Mouse (Mus musculus): Measurements from ENCODE around the gene Rnf2. TPM values are rescaled to one million over a fixed set of nuclear protein-coding genes. Genes with fewer than 3 reads are reported as not detected.
"Not testable (repeated sequence)": the region's sequence is repeated elsewhere in the genome, so short reads cannot be mapped to it uniquely, and the experiment has no call there.

Rnf2 gene
- polyA plus RNA-seq, 1 experiment from 2014 or later, result 80.5 TPM

- Histone ChIP-seq H3K4me1 (ENCODE audit: control insufficient read depth, insufficient read depth, low read length) (peaks cover 18% of the 10 kb centered on the region), H3K4me2 (no peak overlapping the region), H3K27ac (ENCODE audit: low read depth, low read length) (no peak overlapping the region), H3K9ac (ENCODE audit: low read depth, low read length) (no peak overlapping the region), H3K9me3 (replicated peaks; ENCODE audit: control insufficient read depth, low read length) (no peaks in the 10 kb centered on the region), H3K4me3 (ENCODE audit: low read depth, low read length) (no peak overlapping the region), H3K36me3 (ENCODE audit: control insufficient read depth, insufficient read depth, low read length) (no peaks in the 10 kb centered on the region), H3K27me3 (ENCODE audit: control insufficient read depth, insufficient read depth, low read length) (no peaks in the 10 kb centered on the region)
- 74% methylated on average over 2 of the region's 2 CpGs for WGBS (ENCODE audit: insufficient replicate concordance)
- no peak for ATAC-seq (replicated peaks; ENCODE audit: insufficient number of reproducible peaks, low FRiP score, low TSS enrichment)
Measured at GRCm38 (mm10) chr1:151495635-151496285, 5.0 kb downstream of the Rnf2 start.

GRCm38 (mm10) chr1:151494711-151495110 is 6.0 kb downstream of the Rnf2 start:
- H3K27me3 ChIP-seq (ENCODE audit: control insufficient read depth, insufficient read depth, low read length), result no peaks in the 10 kb centered on the region
- ATAC-seq (replicated peaks; ENCODE audit: insufficient number of reproducible peaks, low FRiP score, low TSS enrichment), result no peak
- no peaks in the 10 kb centered on the region for H3K9me3 ChIP-seq (replicated peaks; ENCODE audit: control insufficient read depth, low read length)
- H3K4me1 ChIP-seq (ENCODE audit: control insufficient read depth, insufficient read depth, low read length), result peaks cover 24% of the 10 kb centered on the region
- H3K4me3 ChIP-seq (ENCODE audit: low read depth, low read length), result no peak overlapping the region
- no peak overlapping the region for H3K4me2 ChIP-seq
- no peak overlapping the region for H3K27ac ChIP-seq (ENCODE audit: low read depth, low read length)
- H3K9ac ChIP-seq (ENCODE audit: low read depth, low read length), result no peak overlapping the region
- WGBS (ENCODE audit: insufficient replicate concordance), result 79% methylated on average over 6 of the region's 6 CpGs
- H3K36me3 ChIP-seq (ENCODE audit: control insufficient read depth, insufficient read depth, low read length), result no peaks in the 10 kb centered on the region

GRCm38 (mm10) chr1:151493826-151494225 is 6.9 kb downstream of the Rnf2 start:
- no peaks in the 10 kb centered on the region for H3K27me3 ChIP-seq (ENCODE audit: control insufficient read depth, insufficient read depth, low read length)
- no peak overlapping the region for H3K27ac ChIP-seq (ENCODE audit: low read depth, low read length)
- no peaks in the 10 kb centered on the region for H3K9me3 ChIP-seq (replicated peaks; ENCODE audit: control insufficient read depth, low read length)
- no peaks in the 10 kb centered on the region for H3K36me3 ChIP-seq (ENCODE audit: control insufficient read depth, insufficient read depth, low read length)
- H3K4me3 ChIP-seq (ENCODE audit: low read depth, low read length), result no peak overlapping the region
- H3K4me1 ChIP-seq (ENCODE audit: control insufficient read depth, insufficient read depth, low read length), result peaks cover 24% of the 10 kb centered on the region
- H3K9ac ChIP-seq (ENCODE audit: low read depth, low read length), result no peak overlapping the region
- ATAC-seq (replicated peaks; ENCODE audit: insufficient number of reproducible peaks, low FRiP score, low TSS enrichment), result no peak
- H3K4me2 ChIP-seq, result no peak overlapping the region

GRCm38 (mm10) chr1:151492419-151492818 is 8.3 kb downstream of the Rnf2 start:
- no peak overlapping the region for H3K9ac ChIP-seq (ENCODE audit: low read depth, low read length)
- no peaks in the 10 kb centered on the region for H3K9me3 ChIP-seq (replicated peaks; ENCODE audit: control insufficient read depth, low read length)
- 36% methylated on average over 1 of the region's 1 CpGs for WGBS (ENCODE audit: insufficient replicate concordance)
- H3K4me3 ChIP-seq (ENCODE audit: low read depth, low read length), result no peak overlapping the region
- H3K27ac ChIP-seq (ENCODE audit: low read depth, low read length), result no peak overlapping the region
- no peaks in the 10 kb centered on the region for H3K27me3 ChIP-seq (ENCODE audit: control insufficient read depth, insufficient read depth, low read length)
- H3K4me1 ChIP-seq (ENCODE audit: control insufficient read depth, insufficient read depth, low read length), result peaks cover 17% of the 10 kb centered on the region
- H3K36me3 ChIP-seq (ENCODE audit: control insufficient read depth, insufficient read depth, low read length), result no peaks in the 10 kb centered on the region
- ATAC-seq (replicated peaks; ENCODE audit: insufficient number of reproducible peaks, low FRiP score, low TSS enrichment), result no peak
- H3K4me2 ChIP-seq, result no peak overlapping the region

- no peaks in the 10 kb centered on the region for H3K36me3 ChIP-seq (ENCODE audit: control insufficient read depth, insufficient read depth, low read length)
- no peak overlapping the region for H3K4me3 ChIP-seq (ENCODE audit: low read depth, low read length)
- no peak for ATAC-seq (replicated peaks; ENCODE audit: insufficient number of reproducible peaks, low FRiP score, low TSS enrichment)
- no peak overlapping the region for H3K4me2 ChIP-seq
- no peaks in the 10 kb centered on the region for H3K9me3 ChIP-seq (replicated peaks; ENCODE audit: control insufficient read depth, low read length)
- H3K9ac ChIP-seq (ENCODE audit: low read depth, low read length), result no peak overlapping the region
- 68% methylated on average over 6 of the region's 6 CpGs for WGBS (ENCODE audit: insufficient replicate concordance)
- no peaks in the 10 kb centered on the region for H3K27me3 ChIP-seq (ENCODE audit: control insufficient read depth, insufficient read depth, low read length)
- H3K27ac ChIP-seq (ENCODE audit: low read depth, low read length), result no peak overlapping the region
- H3K4me1 ChIP-seq (ENCODE audit: control insufficient read depth, insufficient read depth, low read length), result peaks cover 11% of the 10 kb centered on the region
Measured at GRCm38 (mm10) chr1:151489806-151490205, 10.9 kb downstream of the Rnf2 start.

- H3K27ac ChIP-seq (ENCODE audit: low read depth, low read length), result no peak overlapping the region
- H3K4me2 ChIP-seq, result no peak overlapping the region
- H3K9me3 ChIP-seq (replicated peaks; ENCODE audit: control insufficient read depth, low read length), result no peaks in the 10 kb centered on the region
- H3K27me3 ChIP-seq (ENCODE audit: control insufficient read depth, insufficient read depth, low read length), result no peaks in the 10 kb centered on the region
- no peak overlapping the region for H3K9ac ChIP-seq (ENCODE audit: low read depth, low read length)
- H3K36me3 ChIP-seq (ENCODE audit: control insufficient read depth, insufficient read depth, low read length), result no peaks in the 10 kb centered on the region
- WGBS (ENCODE audit: insufficient replicate concordance), result 48% methylated on average over 5 of the region's 5 CpGs
- no peak overlapping the region for H3K4me3 ChIP-seq (ENCODE audit: low read depth, low read length)
- ATAC-seq (replicated peaks; ENCODE audit: insufficient number of reproducible peaks, low FRiP score, low TSS enrichment), result no peak
- H3K4me1 ChIP-seq (ENCODE audit: control insufficient read depth, insufficient read depth, low read length), result peaks cover 6% of the 10 kb centered on the region
Measured at GRCm38 (mm10) chr1:151484754-151485153, 16.0 kb downstream of the Rnf2 start.

GRCm38 (mm10) chr1:151483568-151483967 is 17.2 kb downstream of the Rnf2 start:
- 62% methylated on average over 1 of the region's 1 CpGs for WGBS (ENCODE audit: insufficient replicate concordance)
- Histone ChIP-seq H3K9ac (ENCODE audit: low read depth, low read length) (no peak overlapping the region), H3K4me1 (ENCODE audit: control insufficient read depth, insufficient read depth, low read length) (peaks cover 5% of the 10 kb centered on the region; the same call in 1 of the 2 replicates), H3K4me3 (ENCODE audit: low read depth, low read length) (no peak overlapping the region), H3K27me3 (ENCODE audit: control insufficient read depth, insufficient read depth, low read length) (no peaks in the 10 kb centered on the region), H3K27ac (ENCODE audit: low read depth, low read length) (no peak overlapping the region), H3K9me3 (replicated peaks; ENCODE audit: control insufficient read depth, low read length) (no peaks in the 10 kb centered on the region), H3K36me3 (ENCODE audit: control insufficient read depth, insufficient read depth, low read length) (no peaks in the 10 kb centered on the region), H3K4me2 (no peak overlapping the region)
- ATAC-seq (replicated peaks; ENCODE audit: insufficient number of reproducible peaks, low FRiP score, low TSS enrichment), result no peak

GRCm38 (mm10) chr1:151482497-151482896 is 18.3 kb downstream of the Rnf2 start:
- 97% methylated on average over 1 of the region's 1 CpGs for WGBS (ENCODE audit: insufficient replicate concordance)
- no peak for ATAC-seq (replicated peaks; ENCODE audit: insufficient number of reproducible peaks, low FRiP score, low TSS enrichment)
- H3K9ac ChIP-seq (ENCODE audit: low read depth, low read length), result no peak overlapping the region; the same call in 1 of the 2 replicates

GRCm38 (mm10) chr1:151472386-151472785 is 28.4 kb downstream of the Rnf2 start:
- H3K4me2 ChIP-seq; H3K9ac ChIP-seq (ENCODE audit: low read depth, low read length); H3K4me3 ChIP-seq (ENCODE audit: low read depth, low read length); H3K4me1 ChIP-seq (ENCODE audit: control insufficient read depth, insufficient read depth, low read length); H3K27ac ChIP-seq (ENCODE audit: low read depth, low read length); H3K27me3 ChIP-seq (ENCODE audit: control insufficient read depth, insufficient read depth, low read length); ATAC-seq (replicated peaks; ENCODE audit: insufficient number of reproducible peaks, low FRiP score, low TSS enrichment); H3K9me3 ChIP-seq (replicated peaks; ENCODE audit: control insufficient read depth, low read length): not testable (repeated sequence)
- WGBS (ENCODE audit: insufficient replicate concordance), result 92% methylated on average over 8 of the region's 8 CpGs
- H3K36me3 ChIP-seq (ENCODE audit: control insufficient read depth, insufficient read depth, low read length), result peaks cover 41% of the 10 kb centered on the region

More at GRCm38 (mm10) chr1:151482497-151482896, 18.3 kb downstream of the Rnf2 start:
- Histone ChIP-seq H3K9me3 (replicated peaks; ENCODE audit: control insufficient read depth, low read length) (no peaks in the 10 kb centered on the region), H3K27ac (ENCODE audit: low read depth, low read length) (no peak overlapping the region), H3K36me3 (ENCODE audit: control insufficient read depth, insufficient read depth, low read length) (no peaks in the 10 kb centered on the region), H3K4me1 (ENCODE audit: control insufficient read depth, insufficient read depth, low read length) (peaks cover 5% of the 10 kb centered on the region; the same call in 1 of the 2 replicates), H3K27me3 (ENCODE audit: control insufficient read depth, insufficient read depth, low read length) (no peaks in the 10 kb centered on the region), H3K4me2 (no peak overlapping the region), H3K4me3 (ENCODE audit: low read depth, low read length) (no peak overlapping the region)

Data from heart, embryonic 11.5 days (tissue).